Mouse (Mus musculus): ENCODE data around the gene Slc44a1. TPM values are rescaled to one million over a fixed set of nuclear protein-coding genes. Genes with fewer than 3 reads are reported as not detected.

Slc44a1 gene
- polyA plus RNA-seq, 1 experiment = 71.5 TPM

GRCm38 (mm10) chr4:53490371-53490770, 50.2 kb downstream of the Slc44a1 start:
- Histone ChIP-seq H3K27ac (ENCODE audit: insufficient read depth, low read depth, low read length) (peak overlapping the region; percentile 48; the same call in 1 of the 2 replicates), H3K36me3 (ENCODE audit: control insufficient read depth, insufficient read depth, low read length) (peaks cover 2% of the 10 kb centered on the region), H3K4me3 (ENCODE audit: low read depth, low read length) (no peak overlapping the region), H3K27me3 (ENCODE audit: control insufficient read depth, insufficient read depth, low read length) (no peaks in the 10 kb centered on the region), H3K4me1 (ENCODE audit: control insufficient read depth, insufficient read depth, insufficient read length, low read length) (no peaks in the 10 kb centered on the region)
- no peak for TF ChIP-seq POLR2A (IDR thresholded peaks at IDR 0.05; ENCODE audit: low read depth, low read length)
- no peak for TF ChIP-seq CTCF (IDR thresholded peaks at IDR 0.05; ENCODE audit: extremely low read depth, insufficient read length, insufficient replicate concordance, low read depth, low read length)
- 93% methylated on average over 7 of the region's 7 CpGs for WGBS

- H3K4me1 ChIP-seq (ENCODE audit: control insufficient read depth, insufficient read depth, insufficient read length, low read length) = no peaks in the 10 kb centered on the region
- no peak overlapping the region for H3K27ac ChIP-seq (ENCODE audit: insufficient read depth, low read depth, low read length)
- no peaks in the 10 kb centered on the region for H3K27me3 ChIP-seq (ENCODE audit: control insufficient read depth, insufficient read depth, low read length)
- 62% methylated on average over 4 of the region's 4 CpGs for WGBS
- H3K4me3 ChIP-seq (ENCODE audit: low read depth, low read length) = no peak overlapping the region
- peaks cover 6% of the 10 kb centered on the region for H3K36me3 ChIP-seq (ENCODE audit: control insufficient read depth, insufficient read depth, low read length)
- TF ChIP-seq CTCF (IDR thresholded peaks at IDR 0.05; ENCODE audit: extremely low read depth, insufficient read length, insufficient replicate concordance, low read depth, low read length) (no peak), POLR2A (IDR thresholded peaks at IDR 0.05; ENCODE audit: low read depth, low read length) (no peak)
These were observed 51.1 kb downstream of the Slc44a1 start for GRCm38 (mm10) chr4:53491269-53491668.

DNA sequence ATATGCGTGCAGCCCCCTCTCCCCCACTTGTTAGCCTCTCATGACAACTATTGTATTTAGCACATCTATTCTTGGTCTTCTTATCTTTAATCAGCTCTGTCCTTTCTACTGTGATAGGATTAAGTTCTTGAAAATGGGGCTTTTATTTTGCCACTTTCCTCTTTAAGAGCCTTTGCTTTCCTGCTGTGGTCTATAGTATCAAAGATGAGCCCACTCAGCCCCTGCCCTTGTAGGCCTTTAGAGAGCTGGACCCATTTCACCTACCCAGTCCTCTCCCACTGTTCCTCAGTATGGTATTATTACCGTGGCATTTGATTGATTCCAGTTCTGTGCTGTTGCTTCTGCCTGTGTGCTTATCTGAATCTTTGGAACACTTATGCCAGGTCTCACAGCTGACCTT, 55.4 kb downstream of the Slc44a1 start:
- Histone ChIP-seq H3K27ac (ENCODE audit: insufficient read depth, low read depth, low read length) (no peak overlapping the region), H3K27me3 (ENCODE audit: control insufficient read depth, insufficient read depth, low read length) (no peaks in the 10 kb centered on the region), H3K36me3 (ENCODE audit: control insufficient read depth, insufficient read depth, low read length) (peaks cover 7% of the 10 kb centered on the region), H3K4me1 (ENCODE audit: control insufficient read depth, insufficient read depth, insufficient read length, low read length) (no peaks in the 10 kb centered on the region), H3K4me3 (ENCODE audit: low read depth, low read length) (no peak overlapping the region)
- 73% methylated on average over 2 of the region's 2 CpGs for WGBS
- TF ChIP-seq CTCF (IDR thresholded peaks at IDR 0.05; ENCODE audit: extremely low read depth, insufficient read length, insufficient replicate concordance, low read depth, low read length) (no peak), POLR2A (IDR thresholded peaks at IDR 0.05; ENCODE audit: low read depth, low read length) (no peak)

DNA sequence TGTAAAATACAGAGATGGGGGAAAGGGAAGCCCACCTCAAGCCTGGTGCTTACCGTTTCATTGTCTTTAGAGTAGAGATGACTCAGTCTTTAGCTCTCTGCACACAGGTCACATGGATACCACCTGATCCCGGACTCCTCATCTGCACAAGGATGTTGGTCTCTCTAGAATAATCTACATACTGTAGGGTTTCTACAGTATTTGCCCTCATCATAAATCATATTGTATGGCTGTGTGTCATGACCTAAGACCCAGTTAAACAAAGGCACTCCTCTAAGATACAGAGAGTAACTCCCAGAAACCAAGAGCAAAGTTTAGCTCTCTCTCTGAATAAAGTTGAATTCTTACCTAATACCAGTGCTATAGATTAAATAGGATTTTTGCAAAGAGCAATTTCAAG, 62.6 kb downstream of the Slc44a1 start:
- H3K27me3 ChIP-seq (ENCODE audit: control insufficient read depth, insufficient read depth, low read length) = no peaks in the 10 kb centered on the region
- H3K27ac ChIP-seq (ENCODE audit: insufficient read depth, low read depth, low read length) = no peak overlapping the region
- TF ChIP-seq CTCF (IDR thresholded peaks at IDR 0.05; ENCODE audit: extremely low read depth, insufficient read length, insufficient replicate concordance, low read depth, low read length) (no peak), POLR2A (IDR thresholded peaks at IDR 0.05; ENCODE audit: low read depth, low read length) (no peak)
- no peak overlapping the region for H3K4me3 ChIP-seq (ENCODE audit: low read depth, low read length)
- H3K36me3 ChIP-seq (ENCODE audit: control insufficient read depth, insufficient read depth, low read length) = no peaks in the 10 kb centered on the region
- no peaks in the 10 kb centered on the region for H3K4me1 ChIP-seq (ENCODE audit: control insufficient read depth, insufficient read depth, insufficient read length, low read length)
- 69% methylated on average over 2 of the region's 2 CpGs for WGBS

DNA sequence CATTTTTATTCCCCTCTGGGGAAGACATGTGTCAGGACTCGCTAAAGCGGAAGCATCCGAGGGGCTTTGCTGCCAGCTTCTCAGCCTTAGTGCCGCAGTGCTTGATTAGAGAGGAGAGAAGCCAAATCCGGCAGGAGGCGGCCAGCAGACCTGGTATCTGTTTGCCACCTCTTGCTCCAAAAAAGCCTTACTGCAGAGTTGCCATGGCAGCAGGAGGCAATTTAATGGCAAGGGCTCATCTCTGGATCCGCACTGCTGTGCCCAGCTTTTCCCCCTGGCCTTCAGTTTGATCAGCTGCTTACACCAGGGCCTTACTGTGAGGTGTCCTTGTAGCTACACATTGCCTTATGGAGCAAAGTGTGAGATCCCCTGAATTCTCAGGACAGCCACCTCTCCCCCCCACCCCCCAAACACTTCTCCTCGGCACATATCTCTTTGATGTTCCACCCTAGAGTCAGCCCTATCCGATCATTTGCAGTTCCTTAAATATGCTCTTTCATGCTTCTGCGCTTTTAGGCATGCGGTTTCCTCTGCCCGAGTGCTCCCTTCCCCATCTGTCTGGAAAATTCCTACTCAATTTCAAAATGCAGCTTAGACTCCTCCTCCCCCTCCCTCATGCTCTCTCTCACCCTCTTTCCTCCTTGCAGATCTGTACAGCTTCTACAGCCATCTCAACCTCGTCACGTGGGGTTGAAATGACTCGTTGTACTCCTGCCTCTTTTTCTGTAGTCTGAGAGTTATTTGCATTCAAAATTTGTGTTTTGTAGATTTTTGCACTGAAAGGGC, 72.1 kb downstream of the Slc44a1 start:
- H3K36me3 ChIP-seq (ENCODE audit: control insufficient read depth, insufficient read depth, low read length) = peaks cover 6% of the 10 kb centered on the region
- no peak overlapping the region for H3K4me3 ChIP-seq (ENCODE audit: low read depth, low read length)
- H3K27me3 ChIP-seq (ENCODE audit: control insufficient read depth, insufficient read depth, low read length) = no peaks in the 10 kb centered on the region
- 0 out of 2 replicates have a peak overlapping the region, but pooled peaks have one; percentile 47 for H3K27ac ChIP-seq (ENCODE audit: insufficient read depth, low read depth, low read length)
- H3K4me1 ChIP-seq (ENCODE audit: control insufficient read depth, insufficient read depth, insufficient read length, low read length) = peaks cover 5% of the 10 kb centered on the region
- TF ChIP-seq CTCF (IDR thresholded peaks at IDR 0.05; ENCODE audit: extremely low read depth, insufficient read length, insufficient replicate concordance, low read depth, low read length) (no peak), POLR2A (IDR thresholded peaks at IDR 0.05; ENCODE audit: low read depth, low read length) (no peak)
- 79% methylated on average over 15 of the region's 15 CpGs for WGBS

GRCm38 (mm10) chr4:53513276-53514081, 73.3 kb downstream of the Slc44a1 start:
- 64% methylated on average over 11 of the region's 11 CpGs for WGBS
- TF ChIP-seq POLR2A (IDR thresholded peaks at IDR 0.05; ENCODE audit: low read depth, low read length) (no peak), CTCF (IDR thresholded peaks at IDR 0.05; ENCODE audit: extremely low read depth, insufficient read length, insufficient replicate concordance, low read depth, low read length) (no peak)
- H3K27me3 ChIP-seq (ENCODE audit: control insufficient read depth, insufficient read depth, low read length) = no peaks in the 10 kb centered on the region
- peak overlapping the region; percentile 47 for H3K27ac ChIP-seq (ENCODE audit: insufficient read depth, low read depth, low read length)
- peaks cover 5% of the 10 kb centered on the region for H3K4me1 ChIP-seq (ENCODE audit: control insufficient read depth, insufficient read depth, insufficient read length, low read length)
- no peak overlapping the region for H3K4me3 ChIP-seq (ENCODE audit: low read depth, low read length)
- peaks cover 10% of the 10 kb centered on the region for H3K36me3 ChIP-seq (ENCODE audit: control insufficient read depth, insufficient read depth, low read length)

DNA sequence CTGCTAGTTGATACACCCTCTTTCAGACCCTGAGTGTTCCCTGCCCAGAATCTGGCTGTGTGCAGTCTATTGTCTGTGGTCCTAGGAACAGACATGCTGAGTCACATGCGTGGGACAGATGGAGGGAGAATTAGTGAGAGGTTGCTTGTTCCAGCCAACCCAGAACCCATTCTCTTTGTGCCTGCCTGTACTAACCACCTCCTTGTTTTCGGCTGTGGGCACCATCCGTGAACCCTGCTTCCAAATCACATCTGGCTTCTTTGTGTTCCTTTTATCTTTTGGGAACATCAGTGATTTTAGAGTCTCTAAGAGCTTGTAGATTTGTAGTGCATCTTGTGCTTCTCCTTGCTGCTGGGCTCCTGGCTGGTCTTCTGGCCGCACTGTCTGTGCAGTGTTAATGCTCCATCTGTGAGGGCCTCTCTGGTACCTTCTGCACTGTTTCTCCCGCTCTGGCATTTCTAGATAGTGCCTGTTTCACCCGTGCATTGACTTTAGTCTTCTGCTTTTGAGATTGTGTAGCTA, 75.9 kb downstream of the Slc44a1 start:
- WGBS = 78% methylated on average over 6 of the region's 6 CpGs
- no peak overlapping the region for H3K4me3 ChIP-seq (ENCODE audit: low read depth, low read length)
- TF ChIP-seq CTCF (IDR thresholded peaks at IDR 0.05; ENCODE audit: extremely low read depth, insufficient read length, insufficient replicate concordance, low read depth, low read length) = no peak
- TF ChIP-seq POLR2A (IDR thresholded peaks at IDR 0.05; ENCODE audit: low read depth, low read length) = no peak

More for the DNA sequence above, 75.9 kb downstream of the Slc44a1 start:
- Histone ChIP-seq H3K27ac (ENCODE audit: insufficient read depth, low read depth, low read length) (no peak overlapping the region), H3K27me3 (ENCODE audit: control insufficient read depth, insufficient read depth, low read length) (no peaks in the 10 kb centered on the region), H3K36me3 (ENCODE audit: control insufficient read depth, insufficient read depth, low read length) (peaks cover 8% of the 10 kb centered on the region; the same call in 1 of the 2 replicates), H3K4me1 (ENCODE audit: control insufficient read depth, insufficient read depth, insufficient read length, low read length) (peaks cover 5% of the 10 kb centered on the region)

Data from small intestine, adult 2 months (tissue).